Mouse (Mus musculus): ENCODE results near the gene Cyp1a2.

Cyp1a2 gene

DNA sequence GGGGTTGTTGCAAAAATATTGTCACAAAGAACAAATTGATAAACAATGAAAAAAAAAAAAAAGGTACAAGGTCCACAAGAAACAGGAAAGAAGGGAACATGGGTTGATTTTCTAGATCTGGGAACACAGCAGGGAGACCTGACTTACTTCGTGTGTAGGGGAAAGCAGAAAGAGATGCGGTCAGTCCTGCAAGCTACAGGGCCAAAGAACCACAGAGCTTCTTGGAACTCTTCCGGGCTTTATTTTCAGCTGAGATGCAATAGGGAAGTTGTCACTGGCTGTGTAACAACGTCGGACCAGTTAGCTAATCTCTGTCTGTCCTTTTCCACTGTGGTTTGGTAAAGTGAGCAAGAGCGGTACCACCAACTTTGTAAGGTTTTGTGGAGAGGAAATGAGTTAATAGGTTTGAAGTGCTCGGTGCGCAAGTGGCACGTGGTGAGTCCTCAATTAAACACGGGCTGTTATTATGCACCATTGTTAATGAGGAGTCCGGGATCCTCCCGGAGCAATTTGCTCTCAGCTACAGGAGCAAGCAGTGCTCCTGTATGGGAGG lies 36.9 kb downstream of the Cyp1a2 start:
- no peak for DNase-seq (ENCODE audit: low spot score)

DNA sequence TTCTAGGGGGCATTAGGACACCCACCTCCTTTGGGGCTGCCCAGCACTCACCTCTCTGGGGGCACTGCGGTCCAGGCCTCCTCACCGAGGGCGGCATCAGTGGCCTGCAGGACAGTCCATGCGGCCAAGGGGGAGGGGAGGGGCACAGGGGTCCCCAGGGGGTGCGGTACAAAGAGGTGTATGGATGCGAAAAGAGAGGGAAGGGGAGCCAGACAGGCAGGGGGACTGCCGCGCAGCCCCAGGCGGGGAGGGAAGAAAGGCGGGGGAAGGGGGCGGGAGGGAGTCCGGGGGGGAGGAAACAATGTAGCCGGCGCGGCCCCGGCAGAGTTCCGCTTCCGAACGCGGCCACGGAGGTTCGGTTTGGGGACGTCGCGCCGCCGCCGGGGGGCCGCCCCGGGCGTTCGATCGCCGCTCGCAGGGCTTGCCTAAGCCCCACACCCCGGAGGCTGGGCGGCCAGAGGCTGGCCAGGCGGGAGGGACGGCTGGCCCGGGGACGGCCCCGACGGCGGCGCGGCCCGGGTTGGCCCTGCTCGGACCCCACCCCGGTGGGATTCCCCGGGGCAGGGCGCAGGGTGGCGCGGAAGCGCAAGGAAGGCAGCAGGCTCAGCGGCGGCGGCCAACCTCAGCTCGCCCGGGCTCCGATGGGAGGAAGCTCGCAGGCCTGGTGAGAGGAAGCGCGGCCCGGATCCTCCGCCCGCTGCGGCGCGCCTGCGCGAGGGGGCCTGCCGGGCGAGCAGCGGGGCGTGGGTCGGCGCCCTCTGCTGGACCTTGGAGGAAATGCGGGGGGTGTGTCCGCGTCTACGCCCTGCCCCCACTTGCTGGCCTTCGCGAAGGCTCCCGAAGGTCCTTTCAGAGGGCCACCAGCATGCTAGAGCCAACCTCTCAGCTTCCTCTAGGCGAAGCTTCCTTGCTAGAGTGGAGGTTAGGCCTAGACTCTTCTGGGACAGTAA lies 38.3 kb downstream of the Cyp1a2 start:
- peak; percentile 84 for DNase-seq (ENCODE audit: low spot score)

DNA sequence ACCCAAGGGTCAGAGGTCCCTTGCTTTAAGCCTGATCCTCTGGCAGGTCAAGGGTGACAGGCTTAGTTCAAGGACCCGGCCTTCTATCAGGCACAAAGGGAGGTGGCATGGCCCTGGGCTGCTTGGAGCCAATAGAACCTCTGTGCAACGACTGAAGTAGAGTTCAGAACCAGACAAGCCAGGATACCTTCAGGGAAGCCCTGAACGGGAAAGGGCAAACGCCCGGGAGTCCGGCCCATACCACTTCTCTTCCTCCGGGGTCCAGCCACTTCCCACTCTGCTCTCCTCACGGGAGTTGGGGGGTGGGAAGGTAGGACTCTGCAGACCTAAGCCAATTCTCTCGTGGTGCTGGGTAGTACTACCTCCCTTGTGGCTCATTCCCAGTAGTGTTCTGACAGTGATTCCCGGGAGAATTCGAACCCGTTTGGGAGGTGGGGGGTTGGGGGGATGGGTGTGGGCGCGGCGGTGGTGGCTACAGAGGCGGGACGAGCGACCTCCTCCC lies 39.0 kb downstream of the Cyp1a2 start:
- DNase-seq (ENCODE audit: low spot score): peak; percentile 34

DNA sequence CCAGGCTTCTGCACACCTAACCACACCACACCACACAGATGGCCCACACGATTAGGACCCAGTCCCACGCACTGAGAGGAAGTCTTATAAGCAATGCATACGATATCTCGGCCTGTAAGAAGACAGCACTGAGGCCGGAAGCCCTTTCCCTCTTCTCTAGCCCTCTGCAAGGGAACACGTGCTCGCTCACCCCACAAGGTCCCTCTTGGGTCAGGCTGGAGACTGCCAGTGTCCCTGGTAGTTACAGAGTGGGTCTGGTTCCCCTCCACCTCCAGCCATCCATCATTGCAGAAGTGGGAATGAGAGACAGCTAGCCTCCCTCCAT lies 39.7 kb downstream of the Cyp1a2 start:
- DNase-seq (ENCODE audit: low spot score): peak; percentile 64

DNA sequence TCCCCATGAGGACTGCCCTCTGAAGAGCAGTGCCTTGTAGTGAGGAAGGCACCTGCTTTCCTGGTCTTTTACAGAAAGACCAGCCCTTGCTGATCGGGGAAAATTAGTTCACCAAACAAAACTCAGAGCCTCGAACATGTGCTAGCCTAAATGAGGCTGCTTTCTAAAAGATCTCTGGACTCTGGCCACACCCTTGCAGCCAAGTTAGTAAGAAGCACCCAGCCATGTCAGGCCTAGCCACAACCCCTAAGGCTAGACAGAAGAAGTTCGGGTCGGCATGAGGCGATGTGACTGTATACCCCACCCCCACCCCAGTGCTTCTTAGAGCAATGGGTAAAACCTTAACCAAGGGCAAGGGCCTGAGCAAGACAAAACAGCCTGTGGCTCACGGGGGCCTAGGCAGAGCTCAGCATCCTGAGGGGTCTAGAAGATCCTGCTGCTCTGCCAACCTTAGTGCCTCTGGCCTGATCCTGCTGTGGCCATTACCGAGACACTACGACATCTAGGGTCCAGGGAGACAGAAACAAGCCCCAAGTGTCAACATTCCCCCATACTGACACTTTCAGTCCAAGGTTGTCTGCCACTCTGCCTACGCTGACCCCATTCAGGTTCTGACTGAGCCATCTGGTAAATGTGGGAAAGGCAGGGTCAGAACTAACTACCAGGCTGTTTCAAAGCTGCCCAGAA lies 40.2 kb downstream of the Cyp1a2 start:
- DNase-seq (ENCODE audit: low spot score): no peak

DNA sequence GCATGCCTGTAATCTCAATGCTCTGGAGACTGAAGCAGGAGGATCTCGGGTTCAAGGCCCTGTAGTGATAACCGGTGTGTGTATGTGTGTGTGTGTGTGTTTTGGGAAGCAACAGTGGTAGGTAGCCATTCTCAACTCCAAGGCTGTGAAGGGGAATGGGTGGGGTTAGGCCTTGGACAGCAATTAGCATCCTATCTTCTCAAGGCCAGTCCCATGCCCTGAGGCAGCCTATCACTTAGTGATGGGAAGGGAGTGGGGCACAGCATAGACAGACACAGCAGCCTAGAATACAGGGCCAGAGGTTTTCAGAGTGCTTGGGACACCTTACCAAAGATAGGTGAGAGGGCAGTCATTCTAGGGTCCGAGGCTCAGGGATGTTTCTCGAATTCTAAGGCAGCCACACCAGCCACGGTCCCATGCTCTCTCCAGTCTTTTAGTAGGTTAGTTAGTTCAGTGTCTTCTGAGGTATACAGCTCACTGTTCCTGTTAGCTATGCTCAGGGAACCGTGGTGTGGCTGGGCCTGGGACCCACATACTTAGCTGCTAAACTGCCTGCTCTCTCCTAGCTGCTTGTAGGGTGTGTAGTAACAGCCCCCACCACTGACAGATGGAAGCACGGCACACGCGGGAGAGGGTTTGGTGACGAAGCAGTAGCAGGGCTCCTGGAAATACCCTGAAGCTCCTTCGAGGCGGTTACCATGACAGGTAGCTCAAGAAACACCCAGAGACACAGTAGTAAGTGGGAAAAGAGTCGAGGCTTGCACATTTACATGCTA lies 41.5 kb downstream of the Cyp1a2 start:
- no peak for DNase-seq (ENCODE audit: low spot score)

DNA sequence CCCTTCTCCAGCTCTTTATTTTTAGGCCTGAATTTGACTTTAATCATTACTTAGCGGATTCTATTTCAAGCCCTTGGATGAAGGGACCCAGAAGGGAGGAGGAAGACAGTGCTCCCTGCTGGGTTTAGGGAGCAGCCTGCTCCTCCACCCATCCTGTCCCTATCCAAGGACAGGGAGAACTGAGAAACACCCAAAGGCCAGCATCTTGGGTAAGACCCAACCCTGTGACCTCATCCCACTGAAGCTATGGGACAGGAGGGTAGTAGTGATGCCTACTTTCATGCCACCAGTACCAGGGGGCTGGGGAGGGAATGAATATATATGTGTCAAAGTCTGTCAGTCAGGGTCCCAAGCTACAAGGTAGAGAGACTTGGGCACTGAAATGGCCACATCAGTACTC lies 42.5 kb downstream of the Cyp1a2 start:
- no peak for DNase-seq (ENCODE audit: low spot score)

DNA sequence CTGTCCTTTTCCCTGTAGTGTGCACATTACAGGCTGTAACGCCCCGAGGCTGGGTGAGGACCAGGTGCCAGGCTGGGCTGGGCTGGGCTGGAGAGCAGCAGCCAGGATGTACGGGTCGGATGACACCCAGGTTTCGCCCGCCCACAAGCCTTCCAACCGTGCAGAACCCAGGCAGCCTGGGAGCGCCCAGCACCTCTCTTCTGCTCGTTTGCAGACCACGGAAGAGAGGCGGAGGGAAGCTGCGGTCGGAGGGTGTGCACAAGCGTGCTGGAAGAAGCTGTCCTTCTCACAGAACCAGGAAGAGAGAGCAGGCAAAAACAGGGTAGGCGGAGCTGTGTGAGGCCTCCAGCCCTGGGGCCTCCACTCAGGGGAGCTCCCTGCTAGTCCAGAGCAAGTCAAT lies 43.1 kb downstream of the Cyp1a2 start:
- peak; percentile 40 for DNase-seq (ENCODE audit: low spot score)

DNA sequence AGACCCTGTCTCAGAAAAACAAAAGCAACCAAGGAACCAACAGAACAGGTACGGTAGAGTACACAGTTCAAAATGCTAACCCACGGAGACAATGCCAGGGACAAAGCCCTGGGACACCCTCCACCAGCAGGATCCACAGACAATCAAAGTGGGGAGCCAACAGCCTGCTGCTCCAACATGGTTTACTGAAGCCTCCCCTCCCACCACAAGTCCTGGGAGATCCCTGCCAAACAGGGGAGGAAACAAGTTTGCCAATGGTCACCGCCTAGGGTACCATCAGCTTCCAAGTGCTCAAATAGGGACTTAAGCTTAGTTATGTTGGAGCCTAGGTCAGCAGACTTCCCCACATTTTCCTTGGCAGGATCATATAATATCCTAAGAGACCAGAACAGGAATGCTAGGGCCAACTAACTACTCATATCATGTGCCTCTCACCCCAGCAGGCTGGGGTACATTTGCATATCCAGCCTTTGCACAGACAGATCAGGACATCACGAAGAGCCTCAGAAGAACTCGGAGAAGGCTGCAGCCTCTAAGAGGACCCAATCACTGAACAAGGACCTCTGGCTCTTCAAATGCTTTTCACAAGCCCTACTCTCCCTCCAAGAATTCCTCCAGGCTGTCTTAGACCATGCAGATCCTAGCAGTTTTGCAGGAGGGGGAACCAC lies 43.7 kb downstream of the Cyp1a2 start:
- no peak for DNase-seq (ENCODE audit: low spot score)

DNA sequence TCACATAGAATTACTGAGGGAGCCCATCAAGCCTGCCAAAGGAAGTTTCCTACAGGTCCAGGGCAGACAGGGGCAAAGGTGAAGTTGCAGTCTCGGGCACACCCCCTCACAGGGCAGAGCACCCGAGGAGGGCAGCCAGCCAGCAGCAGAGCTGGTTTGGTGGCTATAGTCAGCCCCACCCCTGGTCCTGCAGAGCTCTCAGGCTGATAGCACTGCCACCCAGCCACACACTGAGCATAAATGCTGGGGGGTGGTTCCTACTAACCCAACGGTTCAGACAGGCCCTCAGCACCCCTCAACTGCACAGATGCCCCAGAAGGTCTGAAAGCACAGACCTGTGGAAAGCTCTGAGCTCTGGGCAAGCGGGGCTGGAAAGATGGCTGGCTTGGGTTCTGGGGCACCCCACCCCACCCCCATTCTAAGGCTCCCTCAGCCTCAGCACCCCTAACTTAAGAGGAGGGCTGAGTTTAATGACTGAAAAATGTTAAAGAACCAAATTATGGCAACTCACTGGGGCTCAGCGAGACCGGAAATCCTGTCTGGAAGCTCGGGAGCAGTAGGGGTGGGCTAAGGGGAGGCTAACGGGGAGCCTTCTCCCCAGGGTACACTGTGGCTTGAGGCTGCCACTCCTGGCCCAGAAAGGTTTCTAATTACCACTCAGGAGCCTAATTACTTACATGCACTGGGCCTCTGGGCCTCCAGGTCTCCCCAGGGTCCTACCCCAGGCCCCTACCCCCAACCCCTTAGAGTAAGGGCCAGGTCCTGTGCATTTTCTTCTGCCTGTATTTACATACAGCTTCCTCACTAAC lies 44.6 kb downstream of the Cyp1a2 start:
- peak; percentile 53 for DNase-seq (ENCODE audit: low spot score)

DNA sequence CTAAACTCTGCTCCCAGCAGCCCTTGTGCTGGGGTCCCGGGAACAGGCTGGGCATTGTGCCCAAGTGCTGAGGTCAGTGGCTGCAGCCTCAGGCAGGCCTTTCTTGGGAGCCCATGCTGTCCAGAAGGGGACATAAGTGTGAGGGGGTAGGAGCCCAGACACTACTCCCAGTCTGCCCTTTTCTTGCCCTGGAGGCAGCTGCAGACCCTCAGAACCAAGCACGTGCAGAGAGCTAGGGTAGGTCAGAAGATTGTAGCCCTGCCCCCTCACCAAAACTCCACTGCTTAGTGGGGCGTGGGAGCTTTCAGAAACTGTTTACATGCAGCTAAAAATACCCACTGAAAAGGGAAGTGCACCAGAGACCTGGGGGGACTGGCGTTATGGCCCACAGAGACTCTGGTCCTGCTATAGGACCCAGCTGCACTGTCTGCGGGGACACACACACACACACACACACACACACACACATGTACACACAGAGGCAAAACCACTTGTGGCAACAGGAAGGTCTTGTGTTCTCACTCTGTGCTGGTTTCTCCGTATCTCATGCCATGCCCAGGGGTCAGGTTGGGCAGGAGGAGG lies 45.7 kb downstream of the Cyp1a2 start:
- no peak for DNase-seq (ENCODE audit: low spot score)

DNA sequence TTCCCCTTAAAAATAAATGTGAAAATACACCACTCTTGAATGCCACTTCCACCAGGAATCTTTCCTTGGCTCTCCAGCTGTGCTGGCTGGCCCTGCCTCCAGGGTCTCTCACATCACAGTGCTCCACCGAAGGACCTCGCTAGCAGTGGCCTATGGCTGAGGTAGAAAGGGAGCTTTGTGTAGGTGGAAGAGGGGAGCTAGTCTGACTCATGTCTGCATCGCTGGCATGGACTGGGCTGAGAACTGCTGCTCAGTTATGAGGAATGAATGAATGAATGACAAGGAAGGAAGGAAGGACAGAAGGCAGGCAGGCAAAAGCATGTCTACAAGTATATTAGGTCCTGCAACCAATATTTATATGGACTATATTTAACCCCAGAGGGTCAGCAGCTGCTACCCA lies 46.2 kb downstream of the Cyp1a2 start:
- DNase-seq (ENCODE audit: low spot score): no peak

DNA sequence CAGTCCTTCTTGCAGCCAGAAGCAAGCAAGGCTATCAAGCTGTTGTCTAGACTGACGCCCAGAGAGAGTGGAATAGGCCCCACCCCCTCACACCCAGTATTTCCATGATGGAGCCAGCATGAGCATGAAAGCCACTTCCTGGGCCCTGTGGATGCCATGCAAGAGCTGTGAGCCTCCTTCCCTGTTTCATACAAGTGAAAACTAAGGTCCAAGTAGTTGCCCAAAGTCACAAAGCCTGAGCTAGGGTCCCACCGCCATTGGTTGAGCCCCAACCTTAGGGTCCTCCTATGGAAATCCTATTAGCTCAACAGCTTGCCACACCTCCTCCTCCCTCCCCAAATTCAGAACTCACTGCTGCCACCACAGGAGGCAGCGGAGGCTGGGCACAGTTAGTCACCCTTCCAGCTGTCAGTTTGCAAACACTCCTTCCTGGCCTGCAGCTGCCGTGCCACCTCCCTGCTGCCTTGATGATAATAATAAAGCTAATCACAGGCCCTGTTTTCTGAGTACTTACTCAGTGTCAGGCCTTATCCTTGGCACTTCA lies 50.0 kb downstream of the Cyp1a2 start:
- peak; percentile 38 for DNase-seq (ENCODE audit: low spot score)

DNA sequence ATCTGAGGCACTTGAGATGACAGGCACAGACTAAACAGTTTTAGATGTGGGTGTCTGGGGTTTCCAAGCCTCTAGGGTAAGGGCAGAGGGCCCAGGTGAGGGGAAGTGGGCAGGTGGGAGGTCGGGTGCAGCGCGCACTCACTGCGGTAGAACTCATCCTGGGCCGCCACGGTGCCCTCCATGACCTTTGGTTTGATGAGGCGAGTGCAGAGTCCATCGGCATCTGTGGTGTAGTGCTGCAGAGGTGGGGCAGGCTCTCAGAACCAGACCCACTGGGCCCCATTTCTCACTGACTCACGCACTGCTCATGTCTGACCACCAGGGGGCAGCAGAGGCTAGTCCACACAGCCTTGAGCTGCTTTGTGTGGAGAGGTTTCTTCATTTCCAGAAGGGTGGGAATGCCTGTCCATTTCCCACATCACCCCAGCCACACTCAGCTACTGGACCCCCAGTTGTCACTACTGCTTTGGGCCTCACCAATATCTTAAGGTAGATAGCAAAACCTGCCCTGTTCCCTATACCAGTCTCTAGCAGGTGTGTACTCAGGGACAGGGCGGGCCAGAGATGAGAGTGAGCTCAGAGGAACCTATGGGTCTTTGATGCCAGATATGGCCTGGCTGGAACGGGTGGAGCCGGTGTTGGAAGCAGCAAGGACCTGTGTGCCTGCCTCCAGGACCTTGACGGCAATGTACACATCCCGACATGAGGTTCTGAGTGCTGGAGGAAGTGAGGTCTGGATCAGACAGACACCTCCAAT lies 54.2 kb downstream of the Cyp1a2 start:
- peak; percentile 74 for DNase-seq (ENCODE audit: low spot score)

DNA sequence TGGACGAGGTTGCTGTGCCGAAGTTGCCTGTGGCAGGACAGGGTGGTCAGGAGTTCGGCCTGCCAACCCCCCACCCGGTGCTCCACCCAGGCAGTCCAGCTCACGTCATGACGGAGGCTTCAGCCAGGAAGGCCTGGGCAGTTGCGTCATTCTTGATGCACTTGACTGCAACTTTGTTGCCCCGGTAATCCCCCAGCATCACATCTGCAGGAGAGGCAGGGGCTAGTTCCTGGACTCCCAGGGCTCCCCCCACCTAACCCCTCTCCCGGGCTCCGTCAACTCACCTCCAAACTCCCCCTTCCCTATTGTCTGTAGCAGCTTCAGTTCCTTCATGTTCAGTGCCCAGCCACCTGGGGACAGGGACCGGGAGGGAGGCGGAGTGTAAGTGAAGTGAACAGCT lies 54.8 kb downstream of the Cyp1a2 start:
- DNase-seq (ENCODE audit: low spot score): no peak

DNA sequence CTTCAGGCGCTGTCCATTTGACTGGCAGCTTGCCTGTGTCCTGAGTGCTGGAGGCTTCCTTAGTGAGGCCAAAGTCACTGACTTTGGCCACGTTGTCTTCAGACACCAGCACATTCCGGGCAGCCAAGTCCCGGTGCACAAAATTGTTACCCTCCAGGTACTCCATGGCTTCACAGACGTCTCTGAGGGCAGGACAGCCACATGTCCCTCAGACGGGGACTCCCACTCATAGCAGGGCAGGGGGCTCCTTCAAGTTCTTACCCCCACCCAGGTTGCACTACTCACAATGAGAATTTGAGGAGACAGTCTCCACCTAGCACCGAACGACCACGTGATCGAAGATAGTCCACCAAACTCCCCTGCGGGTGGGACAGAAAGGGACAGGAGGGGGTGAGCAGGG lies 55.6 kb downstream of the Cyp1a2 start:
- DNase-seq (ENCODE audit: low spot score): no peak

DNA sequence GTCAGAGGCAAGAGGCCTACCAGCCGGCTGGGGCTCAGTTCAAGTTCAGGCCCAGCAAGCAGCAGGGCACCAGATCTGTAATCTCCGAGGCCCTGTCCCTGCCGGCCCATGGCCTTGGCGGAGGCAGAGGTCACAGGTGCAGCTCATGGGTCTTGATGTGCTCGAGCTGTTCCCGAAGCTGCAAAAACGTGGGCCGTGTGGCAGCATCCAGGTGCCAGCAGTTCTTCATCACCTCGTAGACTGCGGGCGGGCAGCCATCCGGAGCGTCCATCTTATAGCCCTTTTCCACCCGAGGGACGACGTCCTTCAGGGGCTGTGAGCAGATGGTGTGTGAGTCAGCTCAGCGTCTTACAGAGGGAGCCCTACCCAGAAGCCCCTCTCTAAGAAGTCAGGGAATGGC lies 56.3 kb downstream of the Cyp1a2 start:
- DNase-seq (ENCODE audit: low spot score): no peak
